Mouse (Mus musculus) C2C12 (cell line): ENCODE measurements around the gene Nr4a3. TPM values are rescaled to one million over a fixed set of nuclear protein-coding genes. Genes with fewer than 3 reads are reported as not detected.

ENCODE experiments used
- H3K27me3 ChIP-seq: one replicate; pipeline ENCODE4 v1.6.1; 2011; ENCODE audit not compliant: control insufficient read depth, insufficient read depth, insufficient read length
- H3K36me3 ChIP-seq: one replicate; pipeline ENCODE4 v1.6.1; 2011; ENCODE audit not compliant: control insufficient read depth, insufficient read depth
- H3K4me3 ChIP-seq: one replicate; pipeline ENCODE4 v1.5.1; 2011; ENCODE audit warnings: mild to moderate bottlenecking, control low read depth; ENCODE audit not compliant: poor library complexity, insufficient read depth, severe bottlenecking
- H3K79me2 ChIP-seq: one replicate; pipeline ENCODE4 v1.6.1; 2011; ENCODE audit not compliant: control insufficient read depth, insufficient read depth
- H3K79me3 ChIP-seq: one replicate; pipeline ENCODE4 v1.6.1; 2011; ENCODE audit warnings: low read depth, control low read depth
- H3ac ChIP-seq: one replicate; pipeline ENCODE3; 2011; ENCODE audit warnings: low read depth; ENCODE audit not compliant: control insufficient read depth, insufficient read length
- CEBPB ChIP-seq: IDR thresholded peaks from one replicate; pipeline ENCODE4 v1.6.1; 2011; ENCODE audit warnings: low read depth, mild to moderate bottlenecking, control low read depth, moderate library complexity
- CTCF ChIP-seq: IDR thresholded peaks from one replicate; pipeline ENCODE4 v1.5.1; 2011; ENCODE audit not compliant: control insufficient read depth, insufficient read depth, insufficient read length
- FOSL1 ChIP-seq: IDR thresholded peaks from one replicate; pipeline ENCODE4 v1.8.0; 2011; ENCODE audit warnings: mild to moderate bottlenecking, low read length; ENCODE audit not compliant: poor library complexity, insufficient read depth, severe bottlenecking
- MAX ChIP-seq: IDR thresholded peaks from one replicate; pipeline ENCODE4 v1.6.1; 2011; ENCODE audit warnings: mild to moderate bottlenecking, control low read depth
- MYOD1 ChIP-seq: IDR thresholded peaks from one replicate; pipeline ENCODE4 v1.6.1; 2011; ENCODE audit warnings: low read depth; ENCODE audit not compliant: control insufficient read depth, insufficient read length
- MYOG ChIP-seq: IDR thresholded peaks from one replicate; pipeline ENCODE4 v1.6.1; 2011; ENCODE audit not compliant: control insufficient read depth, insufficient read length; ENCODE audit errors: extremely low read depth
- USF1 ChIP-seq: IDR thresholded peaks from one replicate; pipeline ENCODE4 v1.6.1; 2011; ENCODE audit warnings: low read depth, mild to moderate bottlenecking, control low read depth, moderate library complexity
- polyA plus RNA-seq: library from polyadenylated mRNA; unstranded; fragments of >200 nt; fragmentation: generic; extraction: Trizol; gene quantifications from one replicate; pipeline ENCODE4 v1.2.1, GENCODE M21; 2012; ENCODE audit warnings: missing spikeins

The Nr4a3 gene
- polyA plus RNA-seq, 1 experiment: 0.18 TPM

GRCm38 (mm10) chr4:48047136-48047765, 2.3 kb downstream of the Nr4a3 start:
- Histone ChIP-seq H3K36me3 (no peaks in the 10 kb centered on the region), H3K79me2 (no peaks in the 10 kb centered on the region), H3ac (no peak overlapping the region), H3K4me3 (no peak overlapping the region), H3K27me3 (peaks cover 27% of the 10 kb centered on the region), H3K79me3 (no peaks in the 10 kb centered on the region)
- TF ChIP-seq CTCF: no peak
- TF ChIP-seq USF1: no peak
- no peak for TF ChIP-seq MYOD1
- TF ChIP-seq MYOG: no peak
- no peak for TF ChIP-seq CEBPB
- no peak for TF ChIP-seq FOSL1
- no peak for TF ChIP-seq MAX

DNA sequence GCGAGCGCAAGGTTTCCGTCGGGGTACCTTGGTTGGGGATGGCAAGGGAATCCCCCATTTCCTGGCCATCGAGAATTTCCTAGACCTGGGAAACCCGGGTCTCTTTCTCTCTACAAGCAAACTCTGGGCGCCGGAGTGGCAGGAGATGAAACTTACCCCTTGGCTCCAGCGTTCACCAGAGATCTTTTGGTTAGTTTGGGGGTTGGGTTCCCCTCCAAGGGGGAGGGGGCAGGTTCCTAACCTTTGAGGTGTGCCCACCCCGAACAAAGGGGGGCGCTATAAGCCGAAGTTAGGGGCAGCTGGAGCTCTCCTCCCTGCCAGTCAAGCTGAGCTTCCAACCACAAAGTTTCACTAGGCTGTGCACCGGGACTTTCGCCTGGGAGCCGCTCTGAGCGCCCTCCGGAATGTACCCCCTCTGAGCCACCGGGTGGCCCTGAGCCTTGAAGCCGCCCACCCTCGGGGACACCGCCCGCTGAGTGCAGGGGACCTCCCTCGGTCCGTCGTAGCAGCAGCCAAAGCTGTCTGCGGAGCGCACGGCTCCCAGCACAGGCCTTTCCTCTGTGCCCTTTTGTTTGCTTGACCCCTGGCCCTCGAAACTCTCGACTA, 2.9 kb downstream of the Nr4a3 start:
- no peaks in the 10 kb centered on the region for H3K36me3 ChIP-seq
- no peak overlapping the region for H3ac ChIP-seq
- no peak overlapping the region for H3K4me3 ChIP-seq
- no peaks in the 10 kb centered on the region for H3K79me2 ChIP-seq
- H3K27me3 ChIP-seq: peaks cover 32% of the 10 kb centered on the region
- TF ChIP-seq FOSL1 (no peak), CTCF (no peak), MYOD1 (no peak), MYOG (no peak), USF1 (no peak), CEBPB (no peak), MAX (no peak)
- H3K79me3 ChIP-seq: no peaks in the 10 kb centered on the region

- Histone ChIP-seq H3ac (no peak overlapping the region), H3K79me3 (no peaks in the 10 kb centered on the region), H3K27me3 (peaks cover 34% of the 10 kb centered on the region), H3K4me3 (no peak overlapping the region), H3K36me3 (no peaks in the 10 kb centered on the region), H3K79me2 (no peaks in the 10 kb centered on the region)
- TF ChIP-seq MAX: no peak
- TF ChIP-seq USF1: no peak
- no peak for TF ChIP-seq MYOG
- TF ChIP-seq MYOD1: no peak
Measured at GRCm38 (mm10) chr4:48048456-48049315, 3.7 kb downstream of the Nr4a3 start.

DNA sequence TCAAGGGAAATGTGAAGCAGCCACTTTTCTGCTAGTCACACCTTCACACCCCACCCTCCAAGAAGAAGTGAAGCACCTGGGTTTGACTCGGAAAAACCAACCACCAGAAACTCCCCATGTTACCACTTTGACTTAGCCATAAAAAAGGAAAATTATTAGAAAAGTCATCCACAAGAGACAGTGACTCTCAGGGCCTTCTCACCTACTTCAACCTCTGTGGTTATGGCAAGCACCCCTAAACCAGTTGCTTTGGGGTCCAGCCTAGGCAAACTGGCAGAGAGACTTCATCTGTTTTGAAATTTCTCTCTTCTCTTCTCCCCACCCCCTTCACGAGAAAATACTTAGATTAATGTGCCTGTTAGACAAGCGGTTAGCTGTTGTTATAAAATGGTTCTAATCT, 5.1 kb downstream of the Nr4a3 start:
- no peak overlapping the region for H3ac ChIP-seq
- no peaks in the 10 kb centered on the region for H3K36me3 ChIP-seq
- no peaks in the 10 kb centered on the region for H3K79me2 ChIP-seq
- H3K4me3 ChIP-seq: no peak overlapping the region
- no peaks in the 10 kb centered on the region for H3K79me3 ChIP-seq
- TF ChIP-seq MAX: no peak
- TF ChIP-seq CEBPB: no peak
- TF ChIP-seq CTCF: no peak
- no peak for TF ChIP-seq MYOG
- TF ChIP-seq FOSL1: no peak
- TF ChIP-seq MYOD1: no peak
- no peak for TF ChIP-seq USF1
- peaks cover 40% of the 10 kb centered on the region for H3K27me3 ChIP-seq

DNA sequence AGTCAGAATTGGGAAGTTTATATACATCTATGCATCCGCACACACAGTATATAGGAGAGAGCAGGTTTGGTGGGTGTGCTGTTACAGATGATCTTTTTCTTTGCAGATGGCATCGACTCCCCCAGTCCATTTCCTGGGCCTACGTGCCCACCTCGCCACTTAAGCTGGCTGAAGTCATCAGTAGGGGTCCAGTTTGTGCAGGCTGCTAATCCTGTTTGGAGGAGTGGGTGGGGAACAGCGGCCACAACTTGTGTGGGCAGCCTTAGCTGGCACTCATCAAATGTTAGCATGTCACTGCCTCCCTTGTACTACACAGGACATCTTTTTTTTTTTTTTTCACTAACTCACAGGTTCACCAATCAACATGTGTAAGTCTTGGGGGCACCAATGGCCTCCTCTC, 5.5 kb downstream of the Nr4a3 start:
- H3K27me3 ChIP-seq: peaks cover 40% of the 10 kb centered on the region
- no peak overlapping the region for H3ac ChIP-seq
- no peaks in the 10 kb centered on the region for H3K36me3 ChIP-seq
- no peaks in the 10 kb centered on the region for H3K79me3 ChIP-seq
- H3K4me3 ChIP-seq: no peak overlapping the region
- no peaks in the 10 kb centered on the region for H3K79me2 ChIP-seq
- TF ChIP-seq FOSL1 (no peak), MAX (no peak), CEBPB (no peak), MYOG (no peak), USF1 (no peak), MYOD1 (no peak), CTCF (no peak)
